Mouse (Mus musculus) adrenal gland, postnatal 0 days (tissue): Measurements from ENCODE around the gene Hspd1. TPM values are rescaled to one million over a fixed set of nuclear protein-coding genes. Genes with fewer than 3 reads are reported as not detected.

Source experiments
- polyA plus RNA-seq: library from polyadenylated mRNA; unstranded; fragments of >200 nt; fragmentation: Nextera tagmentation; extraction: Ambion mirVana; gene quantifications from 2 replicates; pipeline ENCODE4 v1.2.1, GENCODE M21; 2015

The Hspd1 gene
- 250 and 567 TPM in 2 replicates for polyA plus RNA-seq

DNA sequence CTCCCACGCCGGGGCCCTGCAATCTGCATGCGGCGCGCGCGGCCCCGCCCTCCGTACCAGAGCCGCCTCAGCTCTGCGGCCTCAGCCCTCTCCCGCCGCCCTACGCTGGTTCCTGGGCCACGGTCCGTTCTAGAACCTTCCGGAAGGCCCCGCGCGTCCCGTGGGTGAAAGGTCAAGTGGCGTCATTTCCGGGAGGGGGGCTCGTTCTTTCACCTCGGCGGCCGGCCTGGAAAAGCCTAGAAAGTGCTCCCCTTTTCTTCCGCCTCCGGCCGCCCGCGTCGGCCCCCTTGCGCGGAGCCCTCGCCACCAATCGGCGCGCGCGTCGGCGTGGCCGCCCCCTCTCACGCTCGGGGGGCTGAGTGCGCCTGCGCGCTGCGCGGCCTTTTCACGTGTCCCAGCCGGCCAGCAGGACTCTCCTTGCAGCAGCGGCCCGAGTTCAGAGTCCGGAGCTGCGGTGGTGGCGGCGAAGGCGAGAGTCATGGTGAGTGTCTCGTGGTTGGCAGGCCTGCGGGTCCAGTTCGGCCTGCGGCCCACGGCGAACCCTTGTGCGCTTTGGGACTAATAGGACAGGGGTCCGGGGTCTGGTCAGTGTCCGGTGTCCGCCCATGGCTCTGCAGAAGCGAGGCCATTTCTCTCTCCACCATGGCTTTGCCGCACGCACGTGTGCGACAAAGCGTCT, at the start of gene Hspd1, which contains the start of gene Hspe1:
Gene Hspd1 (minus strand): TSS at position 312 of the 679 bp plus-strand sequence.
Gene Hspe1 (plus strand): TSS at position 201 of the 679 bp plus-strand sequence.

DNA sequence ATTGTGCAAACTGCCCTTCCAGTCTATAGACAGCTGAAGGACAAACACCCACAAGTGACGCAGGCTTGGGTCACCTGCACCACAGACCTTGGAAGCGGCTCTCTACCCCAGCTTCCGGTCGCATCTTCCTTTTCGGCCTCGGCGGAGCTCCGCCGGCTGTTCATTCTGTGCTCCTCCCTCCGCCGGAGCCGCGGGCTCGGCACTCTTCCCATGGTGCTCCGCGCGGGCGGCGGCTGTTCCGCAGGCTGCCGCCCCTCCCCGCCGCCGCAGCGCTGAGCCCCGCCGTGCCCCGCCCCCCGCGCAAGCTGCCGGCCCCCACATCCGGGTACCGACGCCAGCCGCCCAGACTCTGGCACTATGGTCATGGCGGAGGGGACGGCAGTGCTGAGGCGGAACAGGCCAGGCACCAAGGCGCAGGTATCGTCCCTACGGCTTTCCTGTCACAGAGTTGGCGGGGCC, 42.9 kb upstream of the Hspd1 start, which contains the start of gene Mob4:
Gene Mob4 (plus strand): TSS at position 289 of the 459 bp plus-strand sequence.

GRCm38 (mm10) chr1:55052355-55052953, 35.6 kb downstream of the Hspd1 start, which contains the start of gene Coq10b:
Gene Coq10b, plus strand, starts transcription at chr1:55052770.

Other genes with a start within 250 kb of the Hspd1 start
- 5.4 and 6.9 TPM in 2 replicates for gene Ankrd44, start 161.9 kb downstream of the Hspd1 start, polyA plus RNA-seq
- gene Sf3b1, start 60.8 kb downstream of the Hspd1 start, polyA plus RNA-seq = 114 and 193 TPM in 2 replicates
- 16.6 and 28.0 TPM in 2 replicates for gene Coq10b, start 35.5 kb downstream of the Hspd1 start, polyA plus RNA-seq
- 1,634 and 1,878 TPM in 2 replicates for gene Hspe1, start 111 bp downstream of the Hspd1 start, polyA plus RNA-seq
- gene Mob4, start 43.0 kb upstream of the Hspd1 start, polyA plus RNA-seq = 462 and 610 TPM in 2 replicates
- gene Rftn2, start 138.5 kb upstream of the Hspd1 start, polyA plus RNA-seq = 14.8 and 25.9 TPM in 2 replicates
- 1.0 and 1.7 TPM in 2 replicates for gene Mars2, start 148.9 kb upstream of the Hspd1 start, polyA plus RNA-seq